Mouse (Mus musculus): ENCODE data around the gene Cd209e.
A peak's percentile ranks its signal among the peaks of the same experiment; 100 is the strongest.
"Not testable (repeated sequence)": the region's sequence is repeated elsewhere in the genome, so short reads cannot be mapped to it uniquely, and the experiment has no call there.

Gene Cd209e

DNA sequence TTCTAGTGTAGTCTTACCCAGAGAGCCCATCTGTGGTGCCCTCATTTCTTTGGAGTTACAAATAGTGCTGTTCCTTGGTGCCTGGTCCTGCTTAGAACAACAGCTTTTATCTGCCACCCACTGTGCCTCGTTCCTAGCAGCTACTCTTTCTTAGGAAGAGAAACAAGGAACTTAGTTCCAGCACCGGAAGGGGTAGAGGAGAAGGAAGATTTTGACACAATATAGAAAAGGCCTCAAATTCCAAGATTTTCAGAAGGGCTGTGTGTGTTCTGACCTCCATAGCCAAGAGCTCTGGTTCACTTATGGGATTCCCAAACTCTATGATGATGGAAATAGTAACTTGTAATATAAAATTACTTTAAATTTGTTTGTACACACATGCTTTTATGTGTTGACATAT lies at the start of gene Cd209e:
TSS of gene Cd209e (minus strand) at position 101 of the 400 bp plus-strand sequence.
- no peak for DNase-seq (ENCODE audit: low spot score in 2 of 2)

DNA sequence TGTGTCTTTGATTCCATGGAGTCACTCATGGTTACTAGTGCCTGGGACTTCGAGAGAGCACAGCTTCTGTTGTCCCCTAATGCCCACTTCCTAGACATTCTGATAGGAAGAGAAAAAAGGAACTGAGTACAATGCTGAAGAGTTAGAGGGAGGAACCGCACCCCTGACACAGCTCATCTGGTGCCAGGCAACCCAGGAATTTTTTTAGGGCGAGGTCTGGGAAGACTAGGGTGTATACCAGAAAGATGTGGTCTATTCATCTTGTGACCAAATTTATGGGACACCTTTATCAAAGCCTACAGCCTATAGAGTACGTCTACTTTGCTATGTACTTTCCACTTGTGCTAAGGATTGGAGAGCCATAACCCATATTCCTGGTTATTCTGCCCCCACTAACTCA lies 24.3 kb upstream of the Cd209e start, which contains the start of gene Cd209d:
TSS of gene Cd209d (minus strand) at position 101 of the 400 bp plus-strand sequence.
- no peak for DNase-seq (ENCODE audit: low spot score in 2 of 2)

DNA sequence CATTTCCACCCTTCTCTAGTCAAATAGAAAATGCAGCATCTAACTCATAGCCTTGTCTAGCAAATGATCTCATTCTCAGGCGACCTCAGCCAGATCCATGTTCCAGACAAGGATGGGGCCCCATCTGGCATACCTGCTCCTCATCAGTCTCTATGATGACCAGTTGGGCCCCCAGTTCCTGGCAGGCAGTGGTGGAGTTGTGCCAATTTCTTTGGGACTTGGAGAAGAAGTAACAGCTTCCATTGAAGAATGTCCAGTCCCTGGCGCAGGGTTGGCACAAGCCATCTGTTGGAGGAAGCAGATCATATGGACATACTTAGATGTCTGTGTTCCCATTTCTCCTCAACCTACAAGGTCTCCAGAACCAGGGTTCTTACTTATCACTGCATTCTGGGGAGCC lies 22.0 kb upstream of the Cd209e start:
- DNase-seq (ENCODE audit: low spot score in 2 of 2) = peak in 1 of 2 experiments; percentile 4

DNA sequence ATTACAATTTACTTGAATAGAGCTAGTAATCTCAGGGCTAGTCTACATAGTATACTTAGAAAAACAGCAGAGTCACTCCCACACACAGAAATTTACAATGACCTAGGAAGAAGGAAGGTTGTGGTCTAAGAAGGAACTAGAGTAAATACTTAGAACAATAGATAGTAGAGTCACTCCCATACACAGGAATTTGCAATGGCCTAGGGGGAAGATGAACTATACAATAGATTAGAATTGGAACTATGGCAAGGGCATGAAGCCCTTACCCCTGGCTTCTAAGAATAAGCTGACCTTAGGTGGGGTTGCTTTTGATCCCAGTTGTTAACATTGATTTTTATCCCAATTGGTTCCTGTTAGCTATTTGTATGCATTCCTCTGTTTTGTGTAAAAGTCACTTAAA lies 8.6 kb upstream of the Cd209e start:
- not testable (repeated sequence) for DNase-seq (ENCODE audit: low spot score in 2 of 2)

DNA sequence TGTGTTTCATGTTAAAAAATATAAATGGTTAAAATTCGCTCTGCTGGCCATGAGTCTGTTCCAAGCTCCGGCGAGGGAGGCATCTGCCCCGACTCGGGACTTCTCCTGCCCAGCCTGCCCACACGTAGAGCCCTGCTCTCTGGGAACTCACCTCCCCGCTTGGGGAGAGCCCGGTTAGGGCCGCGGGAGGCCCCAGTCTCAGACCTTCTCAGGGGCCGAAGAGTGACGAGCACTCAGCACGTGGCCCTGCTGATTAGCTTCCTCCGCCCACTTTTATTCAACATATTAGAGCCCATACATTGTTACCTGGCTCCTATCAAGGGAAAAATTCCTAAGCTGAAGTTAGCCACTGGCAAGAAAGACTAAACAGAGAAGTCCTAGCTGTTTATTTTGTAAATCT lies 51.0 kb downstream of the Cd209e start:
- DNase-seq (ENCODE audit: low spot score in 2 of 2) = peak in 1 of 2 experiments; percentile 1
